ENCODE assay signal across 8 mouse cellular contexts in the genomic region with DNA sequence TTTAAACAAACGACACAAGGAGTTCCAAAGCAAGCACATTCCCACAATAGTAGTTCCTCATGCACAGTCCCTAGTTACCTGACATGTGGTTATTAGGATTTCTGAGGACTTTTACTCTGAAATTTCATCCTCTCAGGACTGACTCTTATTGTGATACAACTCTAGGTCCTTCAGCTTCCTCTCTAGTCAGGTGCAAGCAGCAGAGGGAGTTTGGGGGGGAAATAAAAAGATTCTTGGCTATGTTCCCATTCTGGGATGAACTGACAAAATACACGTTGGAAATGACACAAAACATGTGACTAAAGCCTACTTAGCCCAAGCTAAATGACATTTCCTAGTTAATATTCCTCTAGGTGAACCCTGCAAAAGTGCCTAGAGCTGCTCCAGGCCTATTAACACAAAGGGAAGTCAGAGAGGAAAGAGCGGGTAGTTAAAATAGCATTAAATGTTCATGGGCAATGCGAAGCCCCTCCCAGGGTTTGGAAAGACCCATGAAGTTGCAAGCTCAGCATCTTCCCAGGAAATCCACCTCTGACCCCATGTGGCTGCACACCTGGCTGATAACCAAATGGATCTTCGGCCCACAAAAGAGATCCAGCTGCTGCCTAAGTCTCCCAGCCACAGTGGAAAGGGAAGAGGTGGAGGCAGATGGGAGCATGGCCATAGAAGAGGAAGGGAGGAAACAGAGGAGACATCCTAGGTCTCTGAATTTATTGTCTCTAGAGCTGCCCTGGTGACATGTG. TPM values are rescaled to one million over a fixed set of nuclear protein-coding genes. Genes with fewer than 3 reads are reported as not detected.
DNase-seq lines count a peak whose midpoint lies in the region; ATAC-seq lines count a peak whose summit lies in the region.

No protein-coding gene starts in this region.

- H3K4me2 ChIP-seq in kidney, embryonic 16.5 days (replicated peaks; ENCODE audit: low read depth, low read length) = no peak overlapping the region

- H3K4me1 ChIP-seq in kidney, embryonic 16.5 days (ENCODE audit: insufficient read depth, low read length) = peaks cover 12% of the 10 kb centered on the region

- H3K4me3 ChIP-seq in kidney, embryonic 16.5 days (ENCODE audit: low read length) = no peak overlapping the region

- peak overlapping the region; percentile 56 for H3K27ac ChIP-seq in kidney, embryonic 16.5 days (ENCODE audit: low read length)

- 30% methylated on average over 5 of the region's 5 CpGs for WGBS in kidney, embryonic 16.5 days

- ATAC-seq in kidney, embryonic 16.5 days (ENCODE audit: low FRiP score, low TSS enrichment) = peak; percentile 71

- H3K27me3 ChIP-seq in kidney, embryonic 16.5 days (ENCODE audit: insufficient read depth, low read length) = no peaks in the 10 kb centered on the region

- H3K36me3 ChIP-seq in kidney, embryonic 16.5 days (ENCODE audit: insufficient read depth, low read length) = no peaks in the 10 kb centered on the region

- peaks cover 16% of the 10 kb centered on the region for H3K9me3 ChIP-seq in kidney, embryonic 16.5 days (ENCODE audit: low read length)

- DNase-seq in heart, adult 11 months = peak; percentile 90
- no peak for DNase-seq in heart, adult 18-20 months
- DNase-seq in thymus, postnatal 14 days = peak; percentile 22
- no peak for DNase-seq in thymus, adult 18-20 months
- peak; percentile 56 for DNase-seq in yolk sac, embryonic 10.5 days (ENCODE audit: low spot score)
- no peak for DNase-seq in liver
- DNase-seq in gastrocnemius, postnatal 10 days = no peak

- no peak overlapping the region; the same call in 1 of the 2 replicates for H3K9ac ChIP-seq in kidney, embryonic 16.5 days (replicated peaks; ENCODE audit: low read length)

RNA-seq across cellular contexts. Expression of a gene that starts 49.6 kb away (rescaled TPM):
- 10 to 100 TPM; 36.9 to 49.1 TPM for total RNA-seq in heart, adult 18-20 months (2021)
- polyA plus RNA-seq in kidney, embryonic 16.5 days (2015; fragmentation: Nextera tagmentation; extraction: Ambion mirVana) = 49.7 and 66.4 TPM in 2 replicates
- total RNA-seq in gastrocnemius, postnatal 10 days (2021) = 10 to 100 TPM; 31.7 to 46.3 TPM

Comparison
In these comparisons a context has a peak if more than half of its experiments do, and no peak if none do; other contexts are left out.
1. DNase-seq: peak in heart, adult 11 months (single experiment), thymus, postnatal 14 days (single experiment) and yolk sac, embryonic 10.5 days (single experiment); none in heart, adult 18-20 months (0 of 2), thymus, adult 18-20 months (0 of 2), liver (single experiment) and gastrocnemius, postnatal 10 days (single experiment).